Mouse (Mus musculus): Measurements from ENCODE around the gene Camkk1. TPM values are rescaled to one million over a fixed set of nuclear protein-coding genes. Genes with fewer than 3 reads are reported as not detected.

Gene Camkk1
- total RNA-seq (2021): 1 to 10 TPM in 1 of 2 experiments, under 1 TPM in 1; 0.63 to 1.2 TPM
- 1.7 and 1.8 TPM in 2 replicates for polyA plus RNA-seq (2012; rRNA removed)
- long read RNA-seq, partial matches to known transcripts: 1 of 4 reads
- long read RNA-seq, other reads (novel, unspliced or antisense): 0 of 4 reads

- Histone ChIP-seq H3K27ac (no peak within 1 kb of the TSS), H3K4me3 (peak within 1 kb of the TSS; percentile 71), H3K27me3 (ENCODE audit: control insufficient read depth, insufficient read depth, low read length) (no peaks in the 10 kb centered on the region), H3K79me2 (replicated peaks; ENCODE audit: control insufficient read depth, insufficient read depth, low read length) (no peaks in the 10 kb centered on the region), H3K36me3 (ENCODE audit: control insufficient read depth, insufficient read depth, low read length) (no peaks in the 10 kb centered on the region), H3K9ac (ENCODE audit: low read depth, low read length) (peak within 1 kb of the TSS; percentile 73), H3K4me1 (ENCODE audit: control insufficient read depth, insufficient read depth, low read length) (peaks cover 10% of the 10 kb centered on the region)
- peak; percentile 94 to 95 for DNase-seq
- whole genome bisulfite sequencing: 1% methylated on average over 57 of the region's 57 CpGs
- TF ChIP-seq POLR2A (IDR thresholded peaks at IDR 0.05; ENCODE audit: insufficient read depth, low read depth, low read length) (0 out of 2 replicates have a peak, but pooled peaks have one; percentile 28), EP300 (IDR thresholded peaks at IDR 0.05; ENCODE audit: insufficient read depth, low read depth, low read length) (no peak)
- intact Hi-C loops (cut with DNase I): no loop called here
These were observed at the start of gene Camkk1 for GRCm38 (mm10) chr11:73018471-73019146. TSS of gene Camkk1 (plus strand) at chr11:73019008.

- no peak overlapping the region for H3K9ac ChIP-seq (ENCODE audit: low read depth, low read length)
- H3K4me3 ChIP-seq: no peak overlapping the region
- no peaks in the 10 kb centered on the region for H3K27me3 ChIP-seq (ENCODE audit: control insufficient read depth, insufficient read depth, low read length)
- TF ChIP-seq CTCF (IDR thresholded peaks at IDR 0.05) (no peak), POLR2A (IDR thresholded peaks at IDR 0.05; ENCODE audit: insufficient read depth, low read depth, low read length) (no peak), EP300 (IDR thresholded peaks at IDR 0.05; ENCODE audit: insufficient read depth, low read depth, low read length) (no peak)
- H3K79me2 ChIP-seq (replicated peaks; ENCODE audit: control insufficient read depth, insufficient read depth, low read length): no peaks in the 10 kb centered on the region
- no peak overlapping the region for H3K27ac ChIP-seq
- WGBS: 82% methylated on average over 13 of the region's 13 CpGs
- H3K36me3 ChIP-seq (ENCODE audit: control insufficient read depth, insufficient read depth, low read length): no peaks in the 10 kb centered on the region
- DNase-seq: no peak
- no peaks in the 10 kb centered on the region for H3K4me1 ChIP-seq (ENCODE audit: control insufficient read depth, insufficient read depth, low read length)
- intact Hi-C loops (cut with DNase I): no loop called here
These were observed 43.8 kb upstream of the Camkk1 start for GRCm38 (mm10) chr11:72974995-72975503.

- Histone ChIP-seq H3K4me3 (no peak overlapping the region), H3K4me1 (ENCODE audit: control insufficient read depth, insufficient read depth, low read length) (peaks cover 5% of the 10 kb centered on the region), H3K79me2 (replicated peaks; ENCODE audit: control insufficient read depth, insufficient read depth, low read length) (no peaks in the 10 kb centered on the region), H3K27ac (no peak overlapping the region), H3K36me3 (ENCODE audit: control insufficient read depth, insufficient read depth, low read length) (no peaks in the 10 kb centered on the region), H3K9ac (ENCODE audit: low read depth, low read length) (no peak overlapping the region), H3K27me3 (ENCODE audit: control insufficient read depth, insufficient read depth, low read length) (no peaks in the 10 kb centered on the region)
- intact Hi-C loops (cut with DNase I): no loop called here
- no peak for DNase-seq
- 89% methylated on average over 9 of the region's 9 CpGs for WGBS
- TF ChIP-seq EP300 (IDR thresholded peaks at IDR 0.05; ENCODE audit: insufficient read depth, low read depth, low read length): no peak
- no peak for TF ChIP-seq CTCF (IDR thresholded peaks at IDR 0.05)
- no peak for TF ChIP-seq POLR2A (IDR thresholded peaks at IDR 0.05; ENCODE audit: insufficient read depth, low read depth, low read length)
These were observed 36.3 kb upstream of the Camkk1 start for GRCm38 (mm10) chr11:72982516-72982915.

- WGBS: 63% methylated on average over 5 of the region's 5 CpGs
- no peak for DNase-seq
- peaks cover 6% of the 10 kb centered on the region for H3K4me1 ChIP-seq (ENCODE audit: control insufficient read depth, insufficient read depth, low read length)
- H3K27ac ChIP-seq: no peak overlapping the region
- no peak overlapping the region for H3K4me3 ChIP-seq
- H3K27me3 ChIP-seq (ENCODE audit: control insufficient read depth, insufficient read depth, low read length): no peaks in the 10 kb centered on the region
- no peak overlapping the region for H3K9ac ChIP-seq (ENCODE audit: low read depth, low read length)
- peak; percentile 69 for TF ChIP-seq CTCF (IDR thresholded peaks at IDR 0.05)
- TF ChIP-seq POLR2A (IDR thresholded peaks at IDR 0.05; ENCODE audit: insufficient read depth, low read depth, low read length): no peak
- no peak for TF ChIP-seq EP300 (IDR thresholded peaks at IDR 0.05; ENCODE audit: insufficient read depth, low read depth, low read length)
- H3K79me2 ChIP-seq (replicated peaks; ENCODE audit: control insufficient read depth, insufficient read depth, low read length): no peaks in the 10 kb centered on the region
- no peaks in the 10 kb centered on the region for H3K36me3 ChIP-seq (ENCODE audit: control insufficient read depth, insufficient read depth, low read length)
- intact Hi-C loops (cut with DNase I): loop anchor here (1.0 kb wide), 1 partner anchor 57 kb away; no protein-coding TSS in a partner anchor
These were observed 35.5 kb upstream of the Camkk1 start for GRCm38 (mm10) chr11:72983283-72983682.

GRCm38 (mm10) chr11:72986745-72987144, 32.1 kb upstream of the Camkk1 start:
- WGBS: 55% methylated on average over 5 of the region's 5 CpGs
- no peak for DNase-seq
- H3K9ac ChIP-seq (ENCODE audit: low read depth, low read length): no peak overlapping the region
- peak overlapping the region; percentile 33; the same call in 1 of the 2 replicates for H3K27ac ChIP-seq
- H3K4me3 ChIP-seq: no peak overlapping the region
- TF ChIP-seq EP300 (IDR thresholded peaks at IDR 0.05; ENCODE audit: insufficient read depth, low read depth, low read length) (no peak), POLR2A (IDR thresholded peaks at IDR 0.05; ENCODE audit: insufficient read depth, low read depth, low read length) (no peak), CTCF (IDR thresholded peaks at IDR 0.05) (no peak)
- no peaks in the 10 kb centered on the region for H3K79me2 ChIP-seq (replicated peaks; ENCODE audit: control insufficient read depth, insufficient read depth, low read length)
- intact Hi-C loops (cut with DNase I): no loop called here
- H3K27me3 ChIP-seq (ENCODE audit: control insufficient read depth, insufficient read depth, low read length): no peaks in the 10 kb centered on the region
- H3K4me1 ChIP-seq (ENCODE audit: control insufficient read depth, insufficient read depth, low read length): peaks cover 6% of the 10 kb centered on the region
- H3K36me3 ChIP-seq (ENCODE audit: control insufficient read depth, insufficient read depth, low read length): no peaks in the 10 kb centered on the region

DNA sequence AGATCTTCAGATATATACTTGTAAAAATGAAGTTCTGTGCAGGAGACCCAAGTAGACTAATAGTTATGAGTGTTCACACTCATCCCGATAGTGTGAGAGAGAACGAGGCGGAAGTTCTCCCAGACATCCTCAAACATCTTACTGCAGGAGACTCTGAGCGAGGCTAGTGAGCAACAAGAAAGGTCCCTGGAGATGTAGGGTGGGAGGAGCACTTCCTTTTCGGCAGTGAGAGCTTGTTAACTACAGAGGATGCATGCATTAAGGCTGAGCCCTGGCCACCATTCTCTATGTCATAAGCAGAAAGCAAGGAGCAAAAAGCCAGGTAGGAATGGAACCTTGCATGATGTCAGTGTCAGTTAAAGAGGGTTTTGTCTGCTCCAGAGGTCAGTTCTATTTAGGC, 31.6 kb upstream of the Camkk1 start:
- intact Hi-C loops (cut with DNase I): no loop called here

More for the DNA sequence above, 31.6 kb upstream of the Camkk1 start:
- no peak for DNase-seq
- peaks cover 7% of the 10 kb centered on the region for H3K4me1 ChIP-seq (ENCODE audit: control insufficient read depth, insufficient read depth, low read length)
- TF ChIP-seq EP300 (IDR thresholded peaks at IDR 0.05; ENCODE audit: insufficient read depth, low read depth, low read length): no peak
- no peak for TF ChIP-seq CTCF (IDR thresholded peaks at IDR 0.05)
- TF ChIP-seq POLR2A (IDR thresholded peaks at IDR 0.05; ENCODE audit: insufficient read depth, low read depth, low read length): no peak
- WGBS: 42% methylated on average over 5 of the region's 5 CpGs
- peak overlapping the region; percentile 33; the same call in 1 of the 2 replicates for H3K27ac ChIP-seq
- H3K79me2 ChIP-seq (replicated peaks; ENCODE audit: control insufficient read depth, insufficient read depth, low read length): no peaks in the 10 kb centered on the region
- no peak overlapping the region for H3K9ac ChIP-seq (ENCODE audit: low read depth, low read length)
- H3K4me3 ChIP-seq: no peak overlapping the region
- no peaks in the 10 kb centered on the region for H3K27me3 ChIP-seq (ENCODE audit: control insufficient read depth, insufficient read depth, low read length)
- no peaks in the 10 kb centered on the region for H3K36me3 ChIP-seq (ENCODE audit: control insufficient read depth, insufficient read depth, low read length)

Data from heart, adult 2 months (tissue).